Mouse (Mus musculus) midbrain, postnatal 0 days (tissue): Measurements from ENCODE around the gene Haao. TPM values are rescaled to one million over a fixed set of nuclear protein-coding genes. Genes with fewer than 3 reads are reported as not detected.

Experiments
- ATAC-seq: fragments of 200-750 bp; cut with Nextera tagmentation; 2 replicates; pipeline ENCODE4 v1.8.0; 2017; ENCODE audit warnings: moderate number of reproducible peaks, mild to moderate bottlenecking, moderate TSS enrichment, moderate library complexity; ENCODE audit not compliant: low FRiP score
- DNase-seq: peaks from one replicate; pipeline ENCODE4 v3.0.0-alpha.2; 2015; ENCODE audit warnings: low spot score
- H3K27ac ChIP-seq: fragments of 300-500 bp; sonication (generic); 2 replicates; pipeline ENCODE4 v1.5.1; 2014; ENCODE audit warnings: low read depth, mild to moderate bottlenecking, low read length, mixed read lengths
- H3K27me3 ChIP-seq: fragments of 300-500 bp; sonication (generic); 2 replicates; pipeline ENCODE4 v1.6.1; 2014; ENCODE audit warnings: low read length, control low read depth, mixed read lengths; ENCODE audit not compliant: insufficient read depth
- H3K36me3 ChIP-seq: fragments of 300-500 bp; sonication (generic); 2 replicates; pipeline ENCODE4 v1.6.1; 2014; ENCODE audit warnings: low read length, control low read depth, mixed read lengths; ENCODE audit not compliant: insufficient read depth
- H3K4me1 ChIP-seq: fragments of 300-500 bp; sonication (generic); 2 replicates; pipeline ENCODE4 v1.6.1; 2014; ENCODE audit warnings: mild to moderate bottlenecking, control low read depth, antibody characterized with exemption, low read length, mixed read lengths; ENCODE audit not compliant: insufficient read depth
- H3K4me2 ChIP-seq: fragments of 300-500 bp; sonication (generic); 2 replicates; pipeline ENCODE4 v1.6.1; 2014; ENCODE audit warnings: low read depth, mild to moderate bottlenecking, low read length, mixed read lengths; ENCODE audit not compliant: poor library complexity, severe bottlenecking
- H3K4me3 ChIP-seq: fragments of 300-500 bp; sonication (generic); 2 replicates; pipeline ENCODE4 v1.5.1; 2014; ENCODE audit warnings: low read depth, mild to moderate bottlenecking, low read length, moderate library complexity
- H3K9ac ChIP-seq: fragments of 300-500 bp; sonication (generic); replicated peaks from 2 replicates; pipeline ENCODE4 v1.6.1; 2014; ENCODE audit warnings: mild to moderate bottlenecking, low read length, moderate library complexity, mixed read lengths; ENCODE audit not compliant: poor library complexity, severe bottlenecking
- H3K9me3 ChIP-seq: fragments of 300-500 bp; sonication (generic); 2 replicates; pipeline ENCODE4 v1.6.1; 2016; ENCODE audit warnings: low read length, control low read depth
- CTCF ChIP-seq: IDR thresholded peaks from 2 replicates; pipeline ENCODE4 v1.5.1; 2016; ENCODE audit warnings: antibody characterized with exemption, mild to moderate bottlenecking
- WGBS: fragments of 180-500 bp; shearing (Covaris S2); extraction: QIAGEN DNeasy Blood & Tissue Kit; methylation state at CpG from one replicate; pipeline ENCODE4 v1.1.7; 2014; 5-methylcytosine and 5-hydroxymethylcytosine counted together
- polyA plus RNA-seq: library from polyadenylated mRNA; unstranded; fragments of >200 nt; fragmentation: Nextera tagmentation; extraction: Ambion mirVana; gene quantifications from 2 replicates; pipeline ENCODE4 v1.2.1, GENCODE M21; 2015
- total RNA-seq: library from RNA; depleted of rRNA; stranded (reverse); fragments of >200 nt; gene quantifications from 2 replicates; pipeline ENCODE4 v1.2.3, GENCODE M21; 2014; rRNA removed

The Haao gene
- not detected in 2 replicates for total RNA-seq
- polyA plus RNA-seq, result 0.23 and 0.56 TPM in 2 replicates

GRCm38 (mm10) chr17:83847815-83848214, at the start of gene Haao:
Gene Haao, minus strand, starts transcription at chr17:83847963.
- DNase-seq (no peak), ATAC-seq (no peak)
- WGBS, result 95% methylated on average over 3 of the region's 3 CpGs
- no peak for TF ChIP-seq CTCF
- H3K9ac ChIP-seq, result no peak within 1 kb of the TSS
- H3K9me3 ChIP-seq, result no peaks in the 10 kb centered on the region
- no peaks in the 10 kb centered on the region for H3K27me3 ChIP-seq
- H3K4me1 ChIP-seq, result peaks cover 7% of the 10 kb centered on the region; the same call in 1 of the 2 replicates
- H3K4me3 ChIP-seq, result no peak within 1 kb of the TSS
- H3K36me3 ChIP-seq, result no peaks in the 10 kb centered on the region
- H3K27ac ChIP-seq, result no peak within 1 kb of the TSS
- H3K4me2 ChIP-seq, result no peak within 1 kb of the TSS

DNA sequence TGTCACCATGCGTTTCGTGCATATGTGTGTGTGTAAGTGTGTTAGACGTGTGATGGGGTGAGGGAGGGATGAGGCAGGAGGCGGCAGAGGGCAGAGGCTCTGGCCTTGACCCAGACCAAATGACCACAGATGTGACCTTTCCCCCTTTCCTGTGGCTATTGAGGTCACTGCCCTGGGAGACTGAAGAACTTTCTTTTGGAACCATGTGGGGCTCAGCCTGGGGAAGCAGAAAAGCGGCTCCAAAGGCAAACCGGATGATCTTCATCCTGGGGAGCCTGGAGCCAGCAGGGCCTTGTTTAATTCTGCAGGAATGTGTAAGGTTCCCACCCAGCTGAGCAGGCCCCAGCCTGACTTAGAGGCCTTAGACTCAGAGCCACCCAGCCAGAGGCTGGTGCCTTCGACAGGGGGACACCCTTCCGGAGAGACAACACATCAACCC, 49.6 kb upstream of the Haao start:
- no peak overlapping the region for H3K4me2 ChIP-seq
- 65% methylated on average over 8 of the region's 8 CpGs for WGBS
- no peaks in the 10 kb centered on the region for H3K9me3 ChIP-seq
- H3K9ac ChIP-seq, result no peak overlapping the region
- H3K27ac ChIP-seq, result no peak overlapping the region
- no peak overlapping the region for H3K4me3 ChIP-seq
- ATAC-seq, result no peak
- H3K4me1 ChIP-seq, result no peaks in the 10 kb centered on the region; the same call in 1 of the 2 replicates
- DNase-seq, result no peak
- no peaks in the 10 kb centered on the region for H3K27me3 ChIP-seq
- no peak for TF ChIP-seq CTCF
- no peaks in the 10 kb centered on the region for H3K36me3 ChIP-seq

DNA sequence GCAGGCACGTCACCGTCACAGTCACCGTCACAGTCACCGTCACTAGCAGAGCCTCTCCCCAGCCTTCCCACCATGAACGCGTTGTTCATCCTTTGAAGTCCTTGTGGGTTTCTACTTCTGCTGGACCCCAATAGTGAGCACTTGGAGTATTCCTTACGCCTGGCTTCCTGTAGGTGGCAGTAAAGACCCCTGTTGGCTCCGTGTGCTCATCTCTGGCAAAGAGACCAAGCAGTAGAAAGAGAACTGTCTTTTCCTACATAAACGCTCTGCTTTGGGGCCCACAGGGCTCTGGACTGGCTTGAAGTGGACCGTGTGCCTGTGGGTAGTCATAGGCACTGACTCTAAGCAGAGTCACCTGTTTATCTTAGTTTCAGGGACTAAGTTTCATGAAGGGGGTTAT, 49.0 kb upstream of the Haao start:
- no peaks in the 10 kb centered on the region for H3K9me3 ChIP-seq
- H3K36me3 ChIP-seq, result no peaks in the 10 kb centered on the region
- no peaks in the 10 kb centered on the region for H3K27me3 ChIP-seq
- 0 out of 2 replicates have a peak, but pooled peaks have one; percentile 12 for ATAC-seq
- H3K4me3 ChIP-seq, result no peak overlapping the region
- H3K9ac ChIP-seq, result no peak overlapping the region
- H3K27ac ChIP-seq, result no peak overlapping the region
- H3K4me1 ChIP-seq, result no peaks in the 10 kb centered on the region; the same call in 1 of the 2 replicates
- TF ChIP-seq CTCF, result peak; percentile 88
- DNase-seq, result peak; percentile 83
- H3K4me2 ChIP-seq, result no peak overlapping the region
- WGBS, result 22% methylated on average over 10 of the region's 10 CpGs

GRCm38 (mm10) chr17:83895321-83895770, 47.6 kb upstream of the Haao start:
- no peak for ATAC-seq
- no peak for DNase-seq
- H3K27me3 ChIP-seq, result no peaks in the 10 kb centered on the region
- no peak overlapping the region for H3K27ac ChIP-seq
- TF ChIP-seq CTCF, result no peak
- no peaks in the 10 kb centered on the region for H3K9me3 ChIP-seq
- H3K4me3 ChIP-seq, result no peak overlapping the region
- H3K4me1 ChIP-seq, result no peaks in the 10 kb centered on the region; the same call in 1 of the 2 replicates
- 66% methylated on average over 8 of the region's 8 CpGs for WGBS
- no peak overlapping the region for H3K9ac ChIP-seq
- H3K4me2 ChIP-seq, result no peak overlapping the region
- H3K36me3 ChIP-seq, result no peaks in the 10 kb centered on the region

GRCm38 (mm10) chr17:83893134-83893533, 45.4 kb upstream of the Haao start:
- Histone ChIP-seq H3K9me3 (no peaks in the 10 kb centered on the region), H3K9ac (no peak overlapping the region), H3K4me3 (no peak overlapping the region), H3K36me3 (no peaks in the 10 kb centered on the region), H3K4me2 (no peak overlapping the region), H3K27me3 (no peaks in the 10 kb centered on the region), H3K4me1 (no peaks in the 10 kb centered on the region; the same call in 1 of the 2 replicates), H3K27ac (no peak overlapping the region)
- TF ChIP-seq CTCF, result no peak
- ATAC-seq (no peak), DNase-seq (no peak)
- WGBS, result 91% methylated on average over 4 of the region's 4 CpGs

- Histone ChIP-seq H3K9ac (no peak overlapping the region), H3K27ac (no peak overlapping the region), H3K9me3 (no peaks in the 10 kb centered on the region), H3K4me2 (no peak overlapping the region), H3K36me3 (no peaks in the 10 kb centered on the region), H3K4me1 (no peaks in the 10 kb centered on the region), H3K27me3 (no peaks in the 10 kb centered on the region), H3K4me3 (no peak overlapping the region)
- no peak for TF ChIP-seq CTCF
- DNase-seq (no peak), ATAC-seq (no peak)
- 66% methylated on average over 9 of the region's 9 CpGs for WGBS
Observed at GRCm38 (mm10) chr17:83891864-83892263, 44.1 kb upstream of the Haao start.
